Mouse (Mus musculus) embryonic facial prominence, embryonic 14.5 days (tissue): ENCODE measurements at regions not wholly inside any gene's neighbourhood (a gene's known extent, or its start where the extent isn't known, plus 50 kb on each side); places are given as distances from the start of the nearest gene placed in this dataset.

ENCODE experiments used
- ATAC-seq: fragments of 200-750 bp; cut with Nextera tagmentation; 2 replicates; pipeline ENCODE4 v1.8.0; 2017; ENCODE audit warnings: low read depth, moderate number of reproducible peaks, moderate TSS enrichment
- DNase-seq: peaks from one replicate; pipeline ENCODE4 v3.0.0-alpha.2; 2015; ENCODE audit warnings: low spot score
- H3K27ac ChIP-seq: fragments of 300-500 bp; sonication (generic); replicated peaks from 2 replicates; pipeline ENCODE4 v1.5.1; 2014; ENCODE audit warnings: low read depth, mild to moderate bottlenecking, low read length, moderate library complexity
- H3K27me3 ChIP-seq: fragments of 300-500 bp; sonication (generic); replicated peaks from 2 replicates; pipeline ENCODE4 v1.6.1; 2014; ENCODE audit warnings: low read length; ENCODE audit not compliant: control insufficient read depth, insufficient read depth
- H3K36me3 ChIP-seq: fragments of 300-500 bp; sonication (generic); 2 replicates; pipeline ENCODE4 v1.6.1; 2014; ENCODE audit warnings: low read length, mixed read lengths; ENCODE audit not compliant: control insufficient read depth, insufficient read depth
- H3K4me1 ChIP-seq: fragments of 300-500 bp; sonication (generic); 2 replicates; pipeline ENCODE4 v1.6.1; 2014; ENCODE audit warnings: antibody characterized with exemption, low read length; ENCODE audit not compliant: control insufficient read depth, insufficient read depth
- H3K4me2 ChIP-seq: fragments of 300-500 bp; sonication (generic); 2 replicates; pipeline ENCODE4 v1.6.1; 2014; ENCODE audit warnings: low read depth, mild to moderate bottlenecking, low read length, moderate library complexity, mixed read lengths
- H3K4me3 ChIP-seq: fragments of 300-500 bp; sonication (generic); 2 replicates; pipeline ENCODE4 v1.5.1; 2014; ENCODE audit warnings: low read depth, mild to moderate bottlenecking, low read length
- H3K9ac ChIP-seq: fragments of 300-500 bp; sonication (generic); 2 replicates; pipeline ENCODE4 v1.6.1; 2014; ENCODE audit warnings: low read depth, mild to moderate bottlenecking, low read length, moderate library complexity, mixed read lengths
- H3K9me3 ChIP-seq: fragments of 300-500 bp; sonication (generic); 2 replicates; pipeline ENCODE4 v1.6.1; 2016; ENCODE audit warnings: low read length; ENCODE audit not compliant: control insufficient read depth
- WGBS: fragments of 180-500 bp; shearing (Covaris S2); extraction: QIAGEN DNeasy Blood & Tissue Kit; methylation state at CpG from one replicate; pipeline ENCODE4 v1.1.7; 2014; 5-methylcytosine and 5-hydroxymethylcytosine counted together

- WGBS = 44% methylated on average over 6 of the region's 6 CpGs
- ATAC-seq (no peak), DNase-seq (peak; percentile 32)
- H3K4me1 ChIP-seq = no peaks in the 10 kb centered on the region
- no peaks in the 10 kb centered on the region for H3K36me3 ChIP-seq
- H3K4me2 ChIP-seq = no peak overlapping the region
- no peaks in the 10 kb centered on the region for H3K9me3 ChIP-seq
- no peaks in the 10 kb centered on the region for H3K27me3 ChIP-seq
- H3K9ac ChIP-seq = no peak overlapping the region
- no peak overlapping the region for H3K4me3 ChIP-seq
- H3K27ac ChIP-seq = no peak overlapping the region
Observed at GRCm38 (mm10) chr13:6736984-6737566, 88.5 kb upstream of the Pfkp start.
